Mouse (Mus musculus) ES-E14 (cell line): Measurements from ENCODE around the gene Prickle3.

ENCODE experiments used
- CHD2 ChIP-seq: IDR thresholded peaks from 2 replicates; pipeline ENCODE4 v1.6.1; 2014; ENCODE audit warnings: mild to moderate bottlenecking, low read depth, low read length, inconsistent platforms
- HCFC1 ChIP-seq: IDR thresholded peaks from 2 replicates; pipeline ENCODE4 v1.6.1; 2012; ENCODE audit warnings: low read length, inconsistent platforms, borderline replicate concordance; ENCODE audit not compliant: insufficient read depth
- MAFK ChIP-seq: IDR thresholded peaks from 2 replicates; pipeline ENCODE4 v1.6.1; 2014; ENCODE audit warnings: mild to moderate bottlenecking, low read depth, low read length, inconsistent platforms; ENCODE audit not compliant: insufficient read depth
- ZC3H11A ChIP-seq: IDR thresholded peaks from 2 replicates; pipeline ENCODE4 v1.6.1; 2012; ENCODE audit warnings: low read depth, mild to moderate bottlenecking, inconsistent platforms, low read length, borderline replicate concordance
- ZNF384 ChIP-seq: IDR thresholded peaks from 2 replicates; pipeline ENCODE4 v1.6.1; 2012; ENCODE audit warnings: low read depth, low read length, inconsistent platforms

- no peak for TF ChIP-seq ZNF384
- no peak for TF ChIP-seq MAFK
- no peak for TF ChIP-seq ZC3H11A
- no peak for TF ChIP-seq CHD2
- TF ChIP-seq HCFC1, result no peak
These were observed 24.5 kb upstream of the Prickle3 start for GRCm38 (mm10) chrX:7632560-7632959.
